Mouse (Mus musculus): ENCODE measurements around the gene Fhit.
A peak's percentile ranks its signal among the peaks of the same experiment; 100 is the strongest.

Fhit gene

GRCm38 (mm10) chr14:10507560-10507959 lies 654.3 kb downstream of the Fhit start:
- peak; percentile 40 for DNase-seq (ENCODE audit: low spot score)

DNA sequence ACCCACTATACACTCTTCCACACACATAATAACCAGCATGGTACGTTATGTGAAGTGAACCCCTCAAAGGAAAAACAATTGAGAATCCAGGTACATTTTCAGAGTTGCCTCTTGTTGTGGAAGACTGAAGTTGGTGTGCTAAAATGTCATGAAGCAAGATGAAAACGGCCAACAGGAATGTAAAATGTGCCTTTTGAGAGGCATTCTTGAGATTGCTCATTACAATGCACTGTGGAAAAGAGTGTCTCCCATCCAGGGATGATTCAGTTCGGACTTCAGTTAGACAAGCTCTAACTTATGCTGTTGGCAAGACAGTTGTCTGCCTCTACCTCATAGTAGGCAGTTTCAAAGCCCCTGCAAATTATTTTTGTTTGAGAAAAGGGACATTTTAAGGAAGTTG lies 676.0 kb downstream of the Fhit start:
- DNase-seq (ENCODE audit: low spot score), result no peak

GRCm38 (mm10) chr14:10482851-10483613 lies 678.8 kb downstream of the Fhit start:
- no peak for DNase-seq (ENCODE audit: low spot score)

- no peak for DNase-seq (ENCODE audit: low spot score)
Measured at GRCm38 (mm10) chr14:10481370-10481769, 680.5 kb downstream of the Fhit start.

- no peak for DNase-seq (ENCODE audit: low spot score)
Measured at GRCm38 (mm10) chr14:10480681-10481080, 681.2 kb downstream of the Fhit start.

DNA sequence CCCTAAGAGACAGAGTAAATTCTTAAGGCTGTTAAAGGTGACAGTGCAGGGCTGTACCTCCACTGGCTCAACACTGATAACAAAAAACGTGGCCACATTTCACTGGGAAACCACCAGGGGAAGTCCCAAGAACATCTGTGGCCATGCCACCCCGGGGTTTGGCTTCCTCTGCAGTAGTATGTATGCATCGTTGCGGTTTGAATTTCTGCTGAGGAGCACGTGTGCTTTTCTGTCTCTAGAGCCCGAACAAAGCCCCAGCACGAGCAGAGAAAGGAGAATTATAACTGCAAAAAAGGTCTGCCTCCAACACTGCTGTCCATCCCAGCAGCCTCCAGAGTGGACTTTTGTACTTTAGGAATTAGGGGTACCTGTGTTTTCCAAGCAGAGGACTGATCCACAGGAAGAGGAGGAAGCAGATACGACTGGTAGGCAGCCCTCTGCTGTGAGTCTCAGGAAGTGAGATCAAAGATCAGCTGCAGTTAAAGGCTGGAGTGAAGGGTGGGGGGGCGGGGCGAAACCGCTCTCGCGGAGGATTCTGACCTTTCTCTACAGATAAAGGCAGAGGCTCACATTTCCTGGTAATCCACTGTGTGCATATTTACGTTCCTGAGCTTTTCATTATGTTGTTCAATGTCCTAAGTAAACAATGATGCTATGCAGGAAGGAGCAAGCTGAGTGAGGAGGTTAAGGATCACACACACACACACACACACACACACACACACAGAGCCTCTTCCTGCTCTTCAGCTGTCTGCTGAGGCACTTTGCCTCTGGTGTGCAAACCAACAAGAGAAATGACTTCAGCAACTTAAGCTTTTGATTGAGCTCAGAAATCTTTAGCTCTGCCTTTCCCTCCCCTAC lies 708.6 kb downstream of the Fhit start:
- peak; percentile 69 for DNase-seq (ENCODE audit: low spot score)

GRCm38 (mm10) chr14:10452234-10452633 lies 709.6 kb downstream of the Fhit start:
- DNase-seq (ENCODE audit: low spot score), result no peak

DNA sequence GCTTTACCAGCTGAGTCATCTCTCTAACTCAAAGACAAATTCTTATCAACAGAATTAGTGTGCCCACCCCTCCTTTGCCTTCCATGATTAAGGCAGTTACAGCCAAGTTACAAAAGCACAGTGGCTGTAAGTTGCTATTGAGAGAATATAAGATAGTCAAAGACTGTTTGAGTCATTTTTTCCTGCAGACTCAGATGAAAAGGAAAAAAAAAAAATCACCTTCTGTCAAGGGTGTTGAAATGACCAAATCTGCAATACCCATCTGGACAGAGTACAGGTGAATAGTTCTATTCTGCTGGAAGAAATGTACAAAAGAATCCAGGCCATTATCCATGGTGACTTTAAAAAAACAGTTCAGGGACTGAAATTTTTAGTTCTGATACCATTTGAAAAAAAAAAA lies 716.5 kb downstream of the Fhit start:
- no peak for DNase-seq (ENCODE audit: low spot score)

DNA sequence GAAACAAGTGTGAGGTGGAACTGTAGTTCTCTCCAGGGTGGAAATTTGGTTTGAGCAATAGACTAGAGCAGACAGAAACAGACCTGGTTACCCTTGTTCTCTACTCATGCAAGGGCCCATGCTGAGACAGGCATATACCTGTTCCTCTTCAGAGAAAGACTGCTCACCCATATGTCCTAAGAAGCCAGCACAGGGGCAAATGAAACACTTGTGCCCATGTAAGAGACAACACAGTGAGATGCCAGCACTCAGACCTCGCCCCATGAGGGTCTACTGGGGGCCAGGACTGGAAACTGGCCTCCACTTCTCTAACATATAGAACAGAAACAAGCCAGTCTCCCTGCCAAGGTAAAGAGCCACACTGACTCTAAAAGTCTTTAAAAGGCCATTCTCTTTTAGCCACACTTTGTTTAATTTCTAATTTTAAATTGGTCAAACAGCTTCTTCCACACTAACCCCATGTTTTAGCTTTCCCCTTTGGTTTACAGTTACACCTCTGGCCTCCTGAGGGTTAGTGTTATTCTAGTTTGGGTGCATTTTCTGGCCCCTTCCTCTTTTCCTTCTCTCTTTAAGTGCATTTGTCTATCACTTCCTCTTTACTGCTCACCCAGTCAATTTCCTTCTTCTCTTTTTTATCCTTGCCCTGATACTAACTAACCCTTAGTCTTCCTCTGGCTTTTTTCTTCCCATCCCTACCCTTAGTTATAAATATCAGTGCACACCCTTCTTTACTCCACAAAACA lies 722.7 kb downstream of the Fhit start:
- DNase-seq (ENCODE audit: low spot score), result no peak

- DNase-seq (ENCODE audit: low spot score), result no peak
Measured at GRCm38 (mm10) chr14:10436193-10436592, 725.6 kb downstream of the Fhit start.

DNA sequence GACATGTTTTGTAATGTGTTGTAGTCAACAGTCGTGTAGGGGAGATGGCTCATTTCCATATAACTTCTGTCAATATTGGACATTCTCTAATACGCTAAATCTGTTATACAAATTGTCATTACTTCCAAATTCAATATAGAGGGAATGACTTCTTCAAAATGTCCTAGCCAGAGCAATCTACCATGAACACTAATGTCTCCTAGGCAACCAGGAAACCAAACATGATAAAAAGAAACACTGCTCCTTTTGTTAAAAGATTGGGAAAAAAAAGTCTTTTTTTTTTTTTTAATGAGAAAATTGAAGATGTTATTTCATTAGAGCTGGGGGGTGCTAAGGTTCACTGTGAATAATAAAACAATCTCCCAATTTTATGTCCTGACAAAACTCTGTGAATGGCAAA lies 729.3 kb downstream of the Fhit start:
- DNase-seq (ENCODE audit: low spot score), result no peak

DNA sequence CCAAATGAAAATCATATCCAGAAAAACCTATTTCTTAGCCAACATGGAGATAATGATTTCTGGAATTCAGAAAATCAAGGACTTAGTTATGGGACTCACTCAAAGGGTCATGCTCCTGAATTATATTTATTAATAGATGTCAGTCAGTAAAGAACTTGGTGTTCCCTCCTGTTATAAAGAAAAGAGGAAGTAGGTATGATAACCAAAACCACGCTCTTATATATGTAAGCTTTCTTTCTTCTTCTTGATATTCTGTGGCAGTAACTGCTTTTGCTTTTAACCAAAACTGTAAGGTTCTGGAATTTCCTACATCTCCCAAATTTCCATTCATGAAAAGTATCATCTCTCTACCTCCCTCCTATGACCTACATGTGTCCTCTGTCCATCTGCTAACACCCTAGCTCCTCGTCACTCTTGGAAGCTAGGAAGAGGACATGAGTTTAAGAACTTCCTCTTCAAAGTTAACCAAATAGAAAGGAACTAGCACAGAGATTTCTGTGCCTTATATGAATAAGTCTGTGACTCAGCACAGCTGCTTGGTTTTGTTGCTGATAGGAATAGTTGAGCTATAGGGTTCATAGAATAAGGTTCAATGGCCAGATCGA lies 731.3 kb downstream of the Fhit start:
- no peak for DNase-seq (ENCODE audit: low spot score)

DNA sequence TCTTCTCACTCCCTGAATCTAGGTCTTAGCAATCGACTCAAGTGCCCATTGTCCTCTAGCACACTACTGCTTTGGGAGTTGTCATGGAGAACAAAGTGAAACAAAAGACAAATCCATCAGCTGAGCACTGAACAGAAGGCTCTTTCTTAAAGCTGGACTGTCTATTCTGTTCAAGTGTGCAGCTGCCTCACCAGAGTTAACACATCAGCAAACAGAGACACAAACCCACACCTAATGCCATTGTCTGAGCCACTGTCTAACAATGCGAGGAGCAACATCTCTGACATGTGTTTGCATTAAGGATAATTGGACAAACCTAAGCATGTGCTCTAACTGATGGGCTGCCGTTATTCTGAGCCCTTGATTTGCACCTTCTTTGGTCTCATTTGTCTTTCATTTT lies 738.3 kb downstream of the Fhit start:
- peak; percentile 61 for DNase-seq (ENCODE audit: low spot score)

DNA sequence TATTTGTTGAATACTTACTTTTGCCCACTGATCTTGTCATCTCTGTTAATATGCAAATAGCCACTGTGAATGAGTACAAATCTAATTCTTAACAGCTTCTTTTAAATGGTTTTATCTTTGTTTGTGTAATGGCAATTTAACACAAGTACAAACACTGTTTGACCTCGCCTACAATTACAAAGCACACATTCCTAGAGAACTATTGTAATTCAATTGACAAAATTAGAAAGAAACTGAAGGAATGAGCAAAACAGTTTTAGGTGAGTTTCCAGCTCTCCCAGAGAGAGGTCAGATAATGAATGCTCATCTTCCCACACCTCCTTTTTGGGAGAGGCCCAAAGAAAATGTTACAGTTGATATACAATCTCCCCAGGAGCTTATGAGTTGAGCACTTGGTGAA lies 739.6 kb downstream of the Fhit start:
- no peak for DNase-seq (ENCODE audit: low spot score)

DNA sequence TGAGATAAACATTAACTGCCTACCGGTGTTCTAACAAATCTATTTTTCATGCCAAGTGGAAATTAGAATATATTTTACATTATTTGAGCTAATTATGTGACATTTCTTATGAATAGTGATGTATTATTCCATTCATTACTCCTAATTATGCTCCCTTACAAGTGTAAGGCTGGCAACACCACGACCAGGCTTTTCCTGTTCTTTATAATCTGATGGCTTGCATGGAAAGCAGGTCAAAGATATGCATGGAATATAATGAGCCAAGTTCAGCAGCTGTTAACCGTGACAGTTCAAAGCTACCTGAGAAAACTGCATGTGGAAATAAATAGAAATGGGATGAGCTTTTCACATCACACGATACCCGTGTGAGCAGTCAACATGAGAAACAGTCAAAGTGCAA lies 746.8 kb downstream of the Fhit start:
- no peak for DNase-seq (ENCODE audit: low spot score)

DNA sequence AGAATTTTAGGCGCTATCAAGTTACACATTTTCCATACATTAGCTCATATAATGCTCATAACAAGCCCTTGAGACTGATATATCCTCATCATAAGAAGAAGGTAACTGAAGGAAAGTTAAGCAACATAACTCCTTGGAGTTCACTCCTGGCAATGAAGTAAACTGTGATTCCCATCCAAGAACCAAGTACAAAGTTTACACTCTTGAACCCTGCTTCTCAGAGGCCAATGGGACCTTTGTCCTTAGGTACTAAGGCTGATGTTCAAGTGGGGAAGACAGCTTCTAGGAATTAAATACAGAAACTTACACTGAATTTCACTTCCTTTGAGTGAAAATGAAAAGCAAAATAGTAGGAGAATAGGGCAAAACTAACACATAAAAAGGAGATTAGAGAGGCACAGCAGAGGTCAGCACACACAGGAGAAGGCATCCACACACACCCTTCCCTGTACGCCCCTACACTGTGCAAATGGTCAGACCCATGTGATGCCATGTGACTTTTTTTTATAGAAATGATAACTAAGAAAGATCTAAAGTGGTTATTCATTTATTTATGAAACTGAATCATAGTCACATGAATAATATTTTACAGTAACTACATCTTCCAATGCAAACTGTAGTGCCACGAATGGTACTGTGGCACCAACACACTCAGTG lies 752.4 kb downstream of the Fhit start:
- DNase-seq (ENCODE audit: low spot score), result no peak

- no peak for DNase-seq (ENCODE audit: low spot score)
Measured at GRCm38 (mm10) chr14:10405346-10405745, 756.5 kb downstream of the Fhit start.

- no peak for DNase-seq (ENCODE audit: low spot score)
Measured at GRCm38 (mm10) chr14:10367783-10368680, 793.8 kb downstream of the Fhit start.

DNA sequence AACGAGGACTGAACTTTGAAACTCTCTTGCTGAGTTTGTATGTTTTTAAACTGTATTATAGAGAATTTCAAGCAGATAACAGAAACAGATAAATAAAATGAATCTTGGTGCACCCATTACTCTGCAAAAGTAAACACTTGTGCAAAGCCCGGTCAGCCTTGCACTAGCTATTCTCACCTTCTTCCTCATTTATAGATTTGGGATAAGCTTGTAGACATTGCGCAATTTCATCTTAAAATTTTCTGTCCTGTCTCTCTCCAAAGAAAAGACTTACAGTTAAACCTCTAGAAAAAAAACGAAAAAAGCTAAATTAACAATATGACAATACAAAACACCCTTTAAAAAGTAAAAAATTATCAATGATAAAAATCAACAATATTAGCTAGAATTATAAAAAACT lies 795.0 kb downstream of the Fhit start:
- DNase-seq (ENCODE audit: low spot score), result no peak

GRCm38 (mm10) chr14:10364281-10364680 lies 797.6 kb downstream of the Fhit start:
- no peak for DNase-seq (ENCODE audit: low spot score)

DNA sequence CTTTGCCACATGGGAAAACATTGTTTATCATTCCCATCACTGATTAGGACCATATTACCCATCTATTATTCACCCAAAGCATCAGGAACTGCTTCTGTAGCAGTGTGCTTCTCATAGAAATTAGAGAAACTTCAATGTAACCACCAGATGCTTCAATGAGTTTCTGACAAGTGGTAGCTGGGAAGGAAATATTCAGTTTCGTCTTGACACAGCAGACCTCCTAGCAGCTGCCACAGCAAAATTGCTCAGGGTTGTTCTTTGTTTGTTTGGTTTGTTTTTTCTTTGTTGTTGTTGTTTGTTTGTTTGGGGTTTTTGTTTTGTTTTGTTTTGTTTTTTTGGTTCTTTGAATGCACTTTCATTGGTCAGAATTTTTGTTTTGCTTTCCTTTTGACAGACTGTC lies 798.5 kb downstream of the Fhit start:
- DNase-seq (ENCODE audit: low spot score), result no peak

Data from embryo, embryonic 10.5 days (tissue).